Mouse (Mus musculus) myocyte (in vitro differentiated cells): ENCODE data around the gene Brms1. TPM values are rescaled to one million over a fixed set of nuclear protein-coding genes. Genes with fewer than 3 reads are reported as not detected.
A peak's percentile ranks its signal among the peaks of the same experiment; 100 is the strongest.

Experiments
- H3K27me3 ChIP-seq: one replicate; pipeline ENCODE4 v1.6.1; 2011; ENCODE audit not compliant: control insufficient read depth, insufficient read depth, insufficient read length
- H3K36me3 ChIP-seq: one replicate; pipeline ENCODE4 v1.6.1; 2011; ENCODE audit not compliant: control insufficient read depth, insufficient read depth
- H3K4me2 ChIP-seq: one replicate; pipeline ENCODE4 v1.6.1; 2011; ENCODE audit warnings: low read depth, control low read depth
- H3K4me3 ChIP-seq: one replicate; pipeline ENCODE4 v1.5.1; 2011; ENCODE audit warnings: mild to moderate bottlenecking, control low read depth, moderate library complexity
- H3K79me2 ChIP-seq: one replicate; pipeline ENCODE4 v1.6.1; 2011; ENCODE audit not compliant: control insufficient read depth, insufficient read depth
- H3ac ChIP-seq: one replicate; pipeline ENCODE4 v1.6.1; 2011; ENCODE audit not compliant: control insufficient read depth, insufficient read length
- CEBPB ChIP-seq: IDR thresholded peaks from 2 replicates; pipeline ENCODE4 v1.6.1; 2011; ENCODE audit warnings: mild to moderate bottlenecking, moderate library complexity; ENCODE audit not compliant: poor library complexity, insufficient read depth, severe bottlenecking
- E2F4 ChIP-seq: IDR thresholded peaks from one replicate; pipeline ENCODE4 v1.6.1; 2011; ENCODE audit warnings: mild to moderate bottlenecking, control low read depth, moderate library complexity; ENCODE audit not compliant: insufficient read depth
- MAX ChIP-seq: IDR thresholded peaks from one replicate; pipeline ENCODE4 v1.6.1; 2011; ENCODE audit warnings: low read depth, mild to moderate bottlenecking, control low read depth
- MYOD1 ChIP-seq, 3 experiments: IDR thresholded peaks; one replicate each; pipeline ENCODE4 v1.6.1; 2011; ENCODE audit warnings: control low read depth in 2 of 3, low read depth in 2 of 3, mild to moderate bottlenecking in 2 of 3, moderate library complexity in 1 of 3; ENCODE audit not compliant: insufficient read length in 2 of 3, control insufficient read depth in 1 of 3
- MYOG ChIP-seq, 3 experiments: IDR thresholded peaks; one replicate each; pipeline ENCODE4 v1.6.1; 2011; ENCODE audit warnings: control low read depth in 2 of 3, low read depth in 2 of 3, mild to moderate bottlenecking in 2 of 3; ENCODE audit not compliant: insufficient read length in 2 of 3, control insufficient read depth in 1 of 3, insufficient read depth in 1 of 3
- POLR2A ChIP-seq: IDR thresholded peaks from one replicate; pipeline ENCODE4 v1.6.1; 2011; ENCODE audit warnings: low read depth, mild to moderate bottlenecking, control low read depth, moderate library complexity; ENCODE audit not compliant: insufficient read length
- POLR2AphosphoS2 ChIP-seq: IDR thresholded peaks from one replicate; pipeline ENCODE4 v1.6.1; 2011; ENCODE audit warnings: low read depth, control low read depth; ENCODE audit not compliant: insufficient read length
- REST ChIP-seq: IDR thresholded peaks from one replicate; pipeline ENCODE4 v1.6.1; 2011; ENCODE audit warnings: mild to moderate bottlenecking, control low read depth, moderate library complexity; ENCODE audit not compliant: insufficient read depth, insufficient read length
- SRF ChIP-seq: IDR thresholded peaks from one replicate; pipeline ENCODE4 v1.6.1; 2011; ENCODE audit warnings: low read depth; ENCODE audit not compliant: control insufficient read depth, insufficient read length
- TCF12 ChIP-seq: IDR thresholded peaks from one replicate; pipeline ENCODE4 v1.6.1; 2011; ENCODE audit warnings: mild to moderate bottlenecking, control low read depth; ENCODE audit not compliant: poor library complexity, insufficient read depth, severe bottlenecking
- TCF3 ChIP-seq: IDR thresholded peaks from one replicate; pipeline ENCODE4 v1.6.1; 2011; ENCODE audit warnings: low read depth, control low read depth; ENCODE audit not compliant: insufficient read length
- USF1 ChIP-seq: IDR thresholded peaks from one replicate; pipeline ENCODE4 v1.6.1; 2011; ENCODE audit warnings: low read depth, mild to moderate bottlenecking, control low read depth, moderate library complexity
- polyA plus RNA-seq: library from polyadenylated mRNA; unstranded; fragments of >200 nt; fragmentation: generic; extraction: Trizol; gene quantifications from one replicate; pipeline ENCODE4 v1.2.1, GENCODE M21; 2012; ENCODE audit warnings: missing spikeins

Brms1 gene
- polyA plus RNA-seq, result 45.8 TPM

GRCm38 (mm10) chr19:5040862-5041523 lies at the start of gene Brms1:
TSS of gene Brms1 (plus strand) at chr19:5041354.
- H3ac ChIP-seq, result peak within 1 kb of the TSS; percentile 13
- peak within 1 kb of the TSS; percentile 90 for H3K4me2 ChIP-seq
- H3K36me3 ChIP-seq, result no peaks in the 10 kb centered on the region
- peak within 1 kb of the TSS; percentile 89 for H3K4me3 ChIP-seq
- peak; percentile 89 for TF ChIP-seq SRF
- no peak for TF ChIP-seq CEBPB
- peak; percentile 63 for TF ChIP-seq POLR2A
- TF ChIP-seq MAX, result no peak
- no peak for TF ChIP-seq TCF3
- TF ChIP-seq MYOD1 (IDR thresholded peaks at IDR 0.05; ENCODE audit: control insufficient read depth in 1 of 3, insufficient read length in 2 of 3, low read depth in 2 of 3), result no peak
- peak; percentile 63 for TF ChIP-seq POLR2AphosphoS2
- TF ChIP-seq TCF12, result no peak
- TF ChIP-seq E2F4, result no peak
- TF ChIP-seq MYOG (IDR thresholded peaks at IDR 0.05; ENCODE audit: control insufficient read depth in 1 of 3, insufficient read depth in 1 of 3, insufficient read length in 2 of 3, low read depth in 2 of 3), result no peak
- TF ChIP-seq USF1, result no peak
- no peak for TF ChIP-seq REST
- H3K79me2 ChIP-seq, result peaks cover 32% of the 10 kb centered on the region
- no peaks in the 10 kb centered on the region for H3K27me3 ChIP-seq

GRCm38 (mm10) chr19:4992371-4992770 lies 48.8 kb upstream of the Brms1 start:
- TF ChIP-seq MYOD1 (IDR thresholded peaks at IDR 0.05; ENCODE audit: control insufficient read depth in 1 of 3, insufficient read length in 2 of 3, low read depth in 2 of 3) (no peak), REST (peak; percentile 84), POLR2A (no peak), CEBPB (no peak)
- no peaks in the 10 kb centered on the region for H3K27me3 ChIP-seq
- peak overlapping the region; percentile 38 for H3K4me2 ChIP-seq
- H3ac ChIP-seq, result no peak overlapping the region
- H3K36me3 ChIP-seq, result no peaks in the 10 kb centered on the region
- H3K4me3 ChIP-seq, result no peak overlapping the region
- no peaks in the 10 kb centered on the region for H3K79me2 ChIP-seq

DNA sequence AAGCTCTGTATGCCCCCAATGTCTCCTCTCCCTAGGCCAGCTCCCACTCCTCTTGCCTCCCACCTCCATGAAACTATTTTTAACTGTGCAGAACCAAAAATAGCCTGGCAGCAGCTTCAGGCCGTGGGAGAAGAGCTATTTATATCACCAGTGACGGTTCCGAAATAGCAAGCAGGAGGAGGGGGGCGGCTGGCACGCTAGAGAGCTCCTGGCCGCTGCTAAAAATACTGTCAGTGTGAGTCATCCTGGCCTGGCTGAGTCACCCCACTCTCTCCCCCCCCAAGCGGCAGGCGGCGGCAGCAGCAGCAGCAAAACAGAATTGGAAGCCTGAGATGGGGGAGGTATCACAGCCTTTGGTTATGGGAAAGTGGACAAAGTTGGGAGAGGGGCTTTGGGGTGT lies 48.2 kb upstream of the Brms1 start:
- Histone ChIP-seq H3K4me2 (peak overlapping the region; percentile 38), H3K27me3 (no peaks in the 10 kb centered on the region), H3K4me3 (no peak overlapping the region), H3K79me2 (no peaks in the 10 kb centered on the region), H3ac (no peak overlapping the region), H3K36me3 (no peaks in the 10 kb centered on the region)
- no peak for TF ChIP-seq POLR2A
- peak in 1 of 3 experiments; percentile 31 for TF ChIP-seq MYOG (IDR thresholded peaks at IDR 0.05; ENCODE audit: control insufficient read depth in 1 of 3, insufficient read depth in 1 of 3, insufficient read length in 2 of 3, low read depth in 2 of 3)
- peak in 1 of 3 experiments; percentile 22 for TF ChIP-seq MYOD1 (IDR thresholded peaks at IDR 0.05; ENCODE audit: control insufficient read depth in 1 of 3, insufficient read length in 2 of 3, low read depth in 2 of 3)

- Histone ChIP-seq H3K4me3 (no peak overlapping the region), H3ac (no peak overlapping the region), H3K36me3 (no peaks in the 10 kb centered on the region), H3K27me3 (no peaks in the 10 kb centered on the region), H3K79me2 (no peaks in the 10 kb centered on the region), H3K4me2 (no peak overlapping the region)
- TF ChIP-seq E2F4 (no peak), MAX (no peak), SRF (no peak), POLR2AphosphoS2 (no peak), TCF12 (no peak), REST (no peak), MYOD1 (IDR thresholded peaks at IDR 0.05; ENCODE audit: control insufficient read depth in 1 of 3, insufficient read length in 2 of 3, low read depth in 2 of 3) (no peak), POLR2A (no peak), CEBPB (no peak), MYOG (IDR thresholded peaks at IDR 0.05; ENCODE audit: control insufficient read depth in 1 of 3, insufficient read depth in 1 of 3, insufficient read length in 2 of 3, low read depth in 2 of 3) (no peak), TCF3 (no peak), USF1 (no peak)
Observed at GRCm38 (mm10) chr19:4994043-4994442, 47.1 kb upstream of the Brms1 start.

DNA sequence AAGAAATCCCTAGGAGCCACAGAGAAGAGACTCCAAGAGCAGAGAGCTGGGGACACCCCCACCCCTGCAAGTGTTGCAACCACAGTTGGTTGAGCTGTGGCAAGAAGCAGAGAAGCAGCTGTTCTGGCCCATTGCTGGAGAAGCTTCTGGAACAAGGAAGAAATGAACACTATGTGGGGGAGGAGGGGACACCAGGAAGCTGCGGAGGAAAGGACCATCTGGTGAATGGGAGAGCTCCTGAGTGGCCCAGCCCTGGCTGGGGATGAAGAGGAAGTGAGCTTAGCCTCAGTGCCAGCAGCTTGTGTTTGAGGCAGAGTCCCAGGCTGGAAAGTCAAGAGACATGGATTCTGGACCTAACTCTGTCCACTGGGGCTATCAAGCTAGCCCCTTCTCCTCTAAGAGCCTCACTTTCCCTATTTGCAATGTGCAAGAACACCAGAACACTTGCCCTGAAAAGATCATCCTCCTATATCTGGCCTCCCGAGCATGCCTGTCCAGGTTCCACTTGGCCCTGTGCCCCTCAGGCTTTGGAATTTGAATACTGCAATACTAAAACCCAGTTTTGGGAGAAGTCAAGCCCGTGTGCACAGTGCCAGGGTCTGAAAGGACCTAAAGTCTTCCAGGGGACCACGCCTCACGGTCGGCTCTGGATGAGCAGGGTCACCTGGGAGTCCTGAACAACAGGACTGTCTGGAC lies 41.6 kb upstream of the Brms1 start:
- no peaks in the 10 kb centered on the region for H3K79me2 ChIP-seq
- H3K27me3 ChIP-seq, result no peaks in the 10 kb centered on the region
- no peaks in the 10 kb centered on the region for H3K36me3 ChIP-seq
- peak overlapping the region; percentile 16 for H3K4me2 ChIP-seq
- no peak overlapping the region for H3ac ChIP-seq
- no peak overlapping the region for H3K4me3 ChIP-seq
- TF ChIP-seq POLR2AphosphoS2 (no peak), REST (no peak), USF1 (no peak), TCF3 (no peak), E2F4 (no peak), POLR2A (no peak), MAX (no peak), TCF12 (peak; percentile 7), CEBPB (peak; percentile 40; the same call in 1 of the 2 replicates), MYOG (IDR thresholded peaks at IDR 0.05; ENCODE audit: control insufficient read depth in 1 of 3, insufficient read depth in 1 of 3, insufficient read length in 2 of 3, low read depth in 2 of 3) (peak; percentile 52 to 84 (median 64)), SRF (no peak), MYOD1 (IDR thresholded peaks at IDR 0.05; ENCODE audit: control insufficient read depth in 1 of 3, insufficient read length in 2 of 3, low read depth in 2 of 3) (peak; percentile 16 to 78 (median 68))
